Mouse (Mus musculus) intestine, embryonic 14.5 days (tissue): ENCODE results near the gene Smg6. TPM values are rescaled to one million over a fixed set of nuclear protein-coding genes. Genes with fewer than 3 reads are reported as not detected.

ENCODE experiments used
- ATAC-seq: fragments of 200-750 bp; cut with Nextera tagmentation; replicated peaks from 2 replicates; pipeline ENCODE4 v1.8.0; 2017; ENCODE audit warnings: low read depth, moderate number of reproducible peaks, moderate TSS enrichment, moderate library complexity; ENCODE audit not compliant: low FRiP score, low TSS enrichment
- DNase-seq: peaks from one replicate; pipeline ENCODE4 v3.0.0-alpha.2; 2018; ENCODE audit warnings: low spot score
- H3K27ac ChIP-seq: fragments of 300-500 bp; sonication (generic); 2 replicates; pipeline ENCODE4 v1.5.1; 2014; ENCODE audit warnings: low read depth, mild to moderate bottlenecking, control low read depth
- H3K27me3 ChIP-seq: fragments of 300-500 bp; sonication (generic); replicated peaks from 2 replicates; pipeline ENCODE4 v1.6.1; 2014; ENCODE audit warnings: low read length, control low read depth; ENCODE audit not compliant: control insufficient read depth, insufficient read depth
- H3K36me3 ChIP-seq: fragments of 300-500 bp; sonication (generic); 2 replicates; pipeline ENCODE4 v1.6.1; 2014; ENCODE audit warnings: low read length, control low read depth; ENCODE audit not compliant: control insufficient read depth, insufficient read depth
- H3K4me1 ChIP-seq: fragments of 300-500 bp; sonication (generic); replicated peaks from 2 replicates; pipeline ENCODE4 v1.6.1; 2014; ENCODE audit warnings: low read length, control low read depth, mixed read lengths; ENCODE audit not compliant: control insufficient read depth, insufficient read depth
- H3K4me2 ChIP-seq: fragments of 300-500 bp; sonication (generic); 2 replicates; pipeline ENCODE4 v1.6.1; 2014; ENCODE audit warnings: low read length
- H3K4me3 ChIP-seq: fragments of 300-500 bp; sonication (generic); 2 replicates; pipeline ENCODE4 v1.5.1; 2014; ENCODE audit warnings: low read depth, low read length, control low read depth, mixed read lengths
- H3K9ac ChIP-seq: fragments of 300-500 bp; sonication (generic); 2 replicates; pipeline ENCODE4 v1.6.1; 2014; ENCODE audit warnings: mild to moderate bottlenecking, low read length
- H3K9me3 ChIP-seq: fragments of 300-500 bp; sonication (generic); 2 replicates; pipeline ENCODE4 v1.6.1; 2016; ENCODE audit warnings: low read length, control low read depth; ENCODE audit not compliant: control insufficient read depth
- WGBS: fragments of 180-500 bp; shearing (Covaris S2); extraction: QIAGEN DNeasy Blood & Tissue Kit; methylation state at CpG from one replicate; pipeline ENCODE4 v1.1.7; 2014; 5-methylcytosine and 5-hydroxymethylcytosine counted together
- polyA plus RNA-seq: library from polyadenylated mRNA; unstranded; fragments of >200 nt; fragmentation: Nextera tagmentation; extraction: Ambion mirVana; gene quantifications from 2 replicates; pipeline ENCODE4 v1.2.1, GENCODE M21; 2014

Gene Smg6
- polyA plus RNA-seq, 1 experiment from 2014 or later, result 15.3 TPM

DNA sequence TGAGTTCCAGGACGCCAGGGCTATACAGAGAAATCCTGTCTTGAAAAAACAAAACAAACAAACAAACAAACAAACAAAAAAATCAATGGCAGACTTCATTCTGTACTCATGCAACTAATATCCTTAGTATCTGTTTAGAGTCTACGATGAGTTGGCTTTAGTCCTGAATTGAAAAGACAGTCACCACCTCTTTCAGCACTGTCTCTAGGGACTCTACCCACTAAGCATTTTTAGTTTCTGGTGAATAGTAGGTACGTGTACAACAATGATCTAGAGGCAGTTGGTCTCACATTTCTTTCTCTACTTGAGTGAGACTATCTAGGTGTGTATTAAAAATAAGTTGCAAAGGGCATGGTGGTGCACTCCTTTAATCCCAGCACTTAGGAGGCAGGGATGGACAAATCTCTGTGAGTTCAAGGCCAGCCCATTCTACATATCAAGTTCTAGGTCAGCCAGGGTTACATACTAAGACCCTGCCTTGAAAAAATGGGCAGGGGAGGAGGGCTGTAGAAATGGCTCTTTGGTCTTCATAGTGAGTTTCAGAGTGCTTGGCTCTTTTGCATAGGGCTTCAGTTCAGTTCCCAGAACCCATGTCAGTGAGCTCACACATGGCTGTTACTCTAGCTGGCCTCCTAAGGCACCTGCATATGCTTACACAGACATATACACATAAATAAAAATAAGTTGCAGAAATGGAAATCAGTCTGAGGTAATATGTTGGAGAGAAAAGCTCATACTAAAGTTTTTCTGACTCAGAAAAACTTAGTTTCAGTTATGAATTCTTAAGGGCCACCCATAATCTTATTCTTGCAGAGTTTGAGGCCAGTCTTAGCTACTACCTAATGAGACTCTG is 51.4 kb downstream of the Smg6 start:
- 85% methylated on average over 3 of the region's 3 CpGs for WGBS

DNA sequence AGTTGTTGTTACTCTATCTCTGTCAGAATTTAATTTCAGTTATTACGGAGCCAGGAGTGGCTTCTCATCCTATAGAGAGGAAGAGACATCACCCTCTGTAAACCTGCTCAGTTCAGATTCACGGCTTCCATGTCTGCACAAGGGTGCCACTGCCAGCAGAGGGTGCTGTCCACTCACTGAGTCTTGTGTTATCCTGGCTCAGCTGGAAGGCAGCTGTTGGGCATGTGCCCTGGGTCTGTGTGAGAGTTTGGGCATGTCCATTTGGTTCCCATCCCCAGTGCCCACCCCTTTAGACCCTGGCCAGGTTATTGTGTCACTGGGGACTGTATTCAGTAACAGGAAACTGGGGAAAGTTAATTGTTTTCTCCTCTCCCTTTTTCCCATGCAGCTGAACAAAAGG is 55.8 kb downstream of the Smg6 start:
- Histone ChIP-seq H3K27me3 (no peaks in the 10 kb centered on the region), H3K9me3 (no peaks in the 10 kb centered on the region), H3K4me1 (no peaks in the 10 kb centered on the region), H3K36me3 (peaks cover 4% of the 10 kb centered on the region; the same call in 1 of the 2 replicates), H3K9ac (no peak overlapping the region), H3K27ac (no peak overlapping the region), H3K4me3 (no peak overlapping the region), H3K4me2 (no peak overlapping the region)
- DNase-seq (peak; percentile 91), ATAC-seq (peak; percentile 80)
- 32% methylated on average over 2 of the region's 2 CpGs for WGBS

More for the DNA sequence above, 51.4 kb downstream of the Smg6 start:
- Histone ChIP-seq H3K4me3 (no peak overlapping the region), H3K9me3 (no peaks in the 10 kb centered on the region), H3K9ac (no peak overlapping the region), H3K4me2 (no peak overlapping the region), H3K36me3 (peaks cover 8% of the 10 kb centered on the region; the same call in 1 of the 2 replicates), H3K27ac (no peak overlapping the region), H3K27me3 (no peaks in the 10 kb centered on the region), H3K4me1 (no peaks in the 10 kb centered on the region)
- no peak for DNase-seq
- ATAC-seq, result no peak

DNA sequence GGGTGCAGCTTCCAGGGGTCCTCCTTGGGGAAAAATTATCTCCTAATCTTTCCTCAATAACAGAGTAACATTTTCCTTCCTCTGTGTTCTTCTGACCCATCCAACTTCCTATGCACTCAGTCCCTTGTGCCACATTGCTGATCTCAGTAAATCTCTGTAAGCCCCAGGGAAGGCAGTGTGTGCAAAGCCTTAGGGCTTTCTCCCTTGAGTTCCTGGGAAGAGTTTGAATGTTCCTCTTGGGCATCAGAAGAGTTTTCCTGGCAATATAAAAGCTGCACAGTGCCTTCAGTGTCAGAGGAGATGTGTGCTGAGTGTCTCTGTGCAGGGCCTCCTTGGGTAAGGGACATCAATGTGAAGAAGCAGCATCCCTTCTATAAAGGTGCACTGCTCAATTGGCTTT is 56.6 kb downstream of the Smg6 start:
- no peak for ATAC-seq
- H3K4me2 ChIP-seq, result no peak overlapping the region
- H3K36me3 ChIP-seq, result peaks cover 4% of the 10 kb centered on the region; the same call in 1 of the 2 replicates
- no peaks in the 10 kb centered on the region for H3K4me1 ChIP-seq
- DNase-seq, result no peak
- no peaks in the 10 kb centered on the region for H3K9me3 ChIP-seq
- H3K9ac ChIP-seq, result no peak overlapping the region
- peak overlapping the region; percentile 51 for H3K27ac ChIP-seq
- H3K27me3 ChIP-seq, result no peaks in the 10 kb centered on the region
- H3K4me3 ChIP-seq, result no peak overlapping the region

DNA sequence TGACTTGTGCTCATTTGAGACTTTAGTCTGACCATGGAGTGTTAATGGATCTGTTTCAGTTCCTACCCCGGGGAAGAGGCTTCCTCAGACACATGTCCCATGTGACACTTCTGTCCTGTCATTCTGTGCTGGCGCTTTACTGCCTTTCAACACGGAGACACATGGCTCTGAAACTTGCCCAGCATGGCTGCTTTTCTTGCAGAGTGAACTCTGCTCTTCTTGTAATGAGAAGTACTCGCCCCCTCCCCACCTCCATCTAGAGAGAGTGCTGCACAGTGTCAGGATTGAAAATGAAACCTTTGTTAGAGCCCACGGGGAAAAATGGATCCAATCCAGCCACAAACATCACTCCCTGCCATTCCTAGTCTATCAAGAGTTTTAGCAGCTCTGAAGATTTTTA is 62.5 kb downstream of the Smg6 start:
- 27% methylated on average over 5 of the region's 5 CpGs for WGBS
- Histone ChIP-seq H3K27me3 (no peaks in the 10 kb centered on the region), H3K4me1 (peaks cover 33% of the 10 kb centered on the region), H3K36me3 (peaks cover 27% of the 10 kb centered on the region), H3K27ac (peak overlapping the region; percentile 64; the same call in 1 of the 2 replicates), H3K4me2 (no peak overlapping the region), H3K9ac (no peak overlapping the region), H3K4me3 (no peak overlapping the region), H3K9me3 (no peaks in the 10 kb centered on the region)
- ATAC-seq (no peak), DNase-seq (no peak)

DNA sequence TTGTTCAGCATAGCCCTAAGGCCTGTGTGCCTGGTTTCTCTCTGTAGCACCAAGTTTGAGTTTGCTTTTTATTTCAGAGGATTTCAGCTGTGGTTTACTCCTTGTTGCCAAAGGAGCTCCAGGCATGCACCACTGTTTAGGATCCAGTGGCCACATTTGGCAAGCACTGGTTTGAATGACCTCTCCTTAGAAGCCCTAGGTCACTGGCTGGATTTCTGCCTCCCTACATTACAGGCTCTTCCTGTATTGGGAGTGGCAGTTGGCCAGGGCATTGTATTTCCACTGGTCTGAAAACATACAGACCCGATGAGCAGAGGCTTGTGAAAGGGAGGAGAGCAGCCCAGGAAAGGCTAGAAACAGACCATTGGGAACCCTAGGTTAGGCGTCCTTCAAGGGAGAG is 63.4 kb downstream of the Smg6 start:
- H3K4me1 ChIP-seq, result peaks cover 33% of the 10 kb centered on the region
- H3K27ac ChIP-seq, result peak overlapping the region; percentile 64; the same call in 1 of the 2 replicates
- DNase-seq (no peak), ATAC-seq (no peak)
- no peak overlapping the region for H3K4me3 ChIP-seq
- no peak overlapping the region for H3K9ac ChIP-seq
- no peak overlapping the region for H3K4me2 ChIP-seq
- whole genome bisulfite sequencing, result 73% methylated on average over 2 of the region's 2 CpGs
- no peaks in the 10 kb centered on the region for H3K9me3 ChIP-seq
- no peaks in the 10 kb centered on the region for H3K27me3 ChIP-seq
- peaks cover 27% of the 10 kb centered on the region for H3K36me3 ChIP-seq

DNA sequence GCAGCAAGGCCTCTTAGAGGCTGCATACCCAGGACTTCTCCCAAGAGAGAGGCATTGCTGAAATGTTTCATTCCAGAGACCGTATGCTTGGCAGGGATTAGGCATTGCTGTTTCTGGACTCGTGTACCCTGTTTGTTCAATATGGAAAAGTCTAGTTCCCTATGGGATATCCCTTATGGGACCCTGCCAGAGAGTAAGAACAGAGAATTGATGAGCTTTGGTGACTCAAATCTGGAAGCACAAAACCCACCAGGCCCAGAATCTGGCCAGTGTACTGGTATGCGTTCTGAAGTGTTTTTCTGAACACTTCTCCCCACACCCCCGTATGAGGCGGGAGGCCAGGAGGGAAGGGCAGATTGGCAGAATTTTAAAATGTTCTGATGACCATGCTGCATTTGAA is 64.9 kb downstream of the Smg6 start:
- ATAC-seq (no peak), DNase-seq (no peak)
- 82% methylated on average over 5 of the region's 5 CpGs for WGBS
- Histone ChIP-seq H3K36me3 (peaks cover 27% of the 10 kb centered on the region), H3K4me3 (no peak overlapping the region), H3K9me3 (no peaks in the 10 kb centered on the region), H3K4me2 (no peak overlapping the region), H3K9ac (no peak overlapping the region), H3K27ac (no peak overlapping the region), H3K27me3 (no peaks in the 10 kb centered on the region), H3K4me1 (peaks cover 33% of the 10 kb centered on the region)

DNA sequence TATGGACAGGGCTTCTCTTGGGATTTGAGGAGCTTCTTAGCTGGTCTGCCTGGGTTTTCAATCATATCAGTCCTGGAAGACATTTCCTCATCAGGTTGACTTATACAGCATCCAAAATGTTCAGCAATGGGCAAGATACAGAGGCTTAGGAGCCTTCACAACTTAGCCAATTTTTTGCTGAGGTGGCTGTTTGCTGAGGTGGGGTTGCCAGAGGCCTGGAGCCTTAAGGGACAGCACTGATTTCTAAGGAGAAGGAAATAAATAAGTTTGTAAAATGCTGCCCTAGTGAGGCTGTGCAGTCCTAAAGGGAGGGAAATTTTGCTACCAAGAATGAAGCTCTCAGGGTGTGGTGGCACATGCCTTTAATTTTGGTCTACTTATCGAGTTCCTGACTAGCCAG is 65.7 kb downstream of the Smg6 start:
- no peak for ATAC-seq

DNA sequence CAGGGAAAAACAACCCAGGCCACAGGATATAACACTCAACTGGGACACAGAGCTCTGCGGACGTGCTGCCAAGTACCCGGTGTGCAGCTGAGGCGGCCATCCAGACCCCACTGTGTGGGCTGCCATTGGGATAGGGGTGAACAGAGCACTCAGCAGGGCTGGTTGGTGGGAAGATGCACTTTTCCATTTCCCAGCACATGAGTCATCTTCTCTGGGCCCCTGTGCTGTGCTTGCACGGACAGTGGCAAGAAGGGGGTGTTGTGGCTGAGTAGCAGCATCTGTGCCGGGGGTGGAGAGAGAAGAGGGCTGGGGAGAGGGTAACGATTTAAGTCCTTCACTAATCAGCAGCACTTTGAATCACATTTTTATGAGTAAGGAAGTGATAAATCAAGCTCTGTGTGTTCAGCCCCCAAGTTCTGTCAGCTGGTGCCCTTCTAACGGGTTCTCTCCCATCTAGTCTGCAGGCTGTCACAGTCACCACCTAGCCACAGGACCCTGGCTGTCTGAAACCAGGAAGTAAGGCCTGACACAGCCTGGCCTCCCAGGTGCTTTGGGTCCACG is 66.9 kb downstream of the Smg6 start:
- Histone ChIP-seq H3K36me3 (peaks cover 33% of the 10 kb centered on the region), H3K27ac (peak overlapping the region; percentile 76), H3K9me3 (no peaks in the 10 kb centered on the region), H3K4me3 (no peak overlapping the region), H3K27me3 (no peaks in the 10 kb centered on the region), H3K4me2 (no peak overlapping the region), H3K9ac (0 out of 2 replicates have a peak overlapping the region, but pooled peaks have one; percentile 3), H3K4me1 (peaks cover 33% of the 10 kb centered on the region)
- 42% methylated on average over 9 of the region's 9 CpGs for WGBS
- no peak for ATAC-seq
- no peak for DNase-seq

More for the DNA sequence above, 65.7 kb downstream of the Smg6 start:
- Histone ChIP-seq H3K36me3 (peaks cover 32% of the 10 kb centered on the region), H3K9ac (no peak overlapping the region), H3K4me1 (peaks cover 33% of the 10 kb centered on the region), H3K27me3 (no peaks in the 10 kb centered on the region), H3K4me2 (no peak overlapping the region), H3K9me3 (no peaks in the 10 kb centered on the region), H3K27ac (0 out of 2 replicates have a peak overlapping the region, but pooled peaks have one; percentile 76), H3K4me3 (no peak overlapping the region)
- DNase-seq, result no peak
- WGBS, result 68% methylated on average over 1 of the region's 1 CpGs
